Mouse (Mus musculus): Measurements from ENCODE around the gene Snx29.
"Not testable (repeated sequence)": the region's sequence is repeated elsewhere in the genome, so short reads cannot be mapped to it uniquely, and the experiment has no call there.

The Snx29 gene

GRCm38 (mm10) chr16:11322409-11323323 lies at the start of gene Snx29:
TSS of gene Snx29 (plus strand) at chr16:11322908.
- DNase-seq, result peak; percentile 98 to 99

GRCm38 (mm10) chr16:11276888-11277287 lies 45.8 kb upstream of the Snx29 start:
- no peak for DNase-seq

- DNase-seq, result no peak
Observed at GRCm38 (mm10) chr16:11278778-11279177, 43.9 kb upstream of the Snx29 start.

- DNase-seq, result no peak
Observed at GRCm38 (mm10) chr16:11282655-11283232, 40.0 kb upstream of the Snx29 start.

GRCm38 (mm10) chr16:11284881-11285280 lies 37.8 kb upstream of the Snx29 start:
- no peak for DNase-seq

- DNase-seq, result no peak
Observed at GRCm38 (mm10) chr16:11285949-11286348, 36.8 kb upstream of the Snx29 start.

GRCm38 (mm10) chr16:11288873-11289272 lies 33.8 kb upstream of the Snx29 start:
- DNase-seq, result not testable (repeated sequence)

GRCm38 (mm10) chr16:11295583-11295982 lies 27.1 kb upstream of the Snx29 start:
- DNase-seq, result not testable (repeated sequence)

- DNase-seq, result not testable (repeated sequence)
Observed at GRCm38 (mm10) chr16:11297700-11298099, 25.0 kb upstream of the Snx29 start.

- DNase-seq, result no peak
Observed at GRCm38 (mm10) chr16:11303741-11304140, 19.0 kb upstream of the Snx29 start.

GRCm38 (mm10) chr16:11305531-11305930 lies 17.2 kb upstream of the Snx29 start:
- no peak for DNase-seq

GRCm38 (mm10) chr16:11313512-11313911 lies 9.2 kb upstream of the Snx29 start, which contains the start of gene Tnfrsf17:
TSS of gene Tnfrsf17 (plus strand) at chr16:11313812.
- no peak for DNase-seq

- DNase-seq, result no peak
Observed at GRCm38 (mm10) chr16:11315786-11316320, 6.9 kb upstream of the Snx29 start.

GRCm38 (mm10) chr16:11316748-11317147 lies 6.0 kb upstream of the Snx29 start:
- DNase-seq, result no peak

- DNase-seq, result no peak
Observed at GRCm38 (mm10) chr16:11317324-11317723, 5.4 kb upstream of the Snx29 start.

- DNase-seq, result peak in 1 of 2 experiments; percentile 7
Observed at GRCm38 (mm10) chr16:11323324-11324051, 780 bp downstream of the Snx29 start.

- DNase-seq, result no peak
Observed at GRCm38 (mm10) chr16:11330081-11330800, 7.5 kb downstream of the Snx29 start.

- no peak for DNase-seq
Observed at GRCm38 (mm10) chr16:11331030-11331429, 8.3 kb downstream of the Snx29 start.

- DNase-seq, result no peak
Observed at GRCm38 (mm10) chr16:11343292-11343815, 20.6 kb downstream of the Snx29 start.

- DNase-seq, result no peak
Observed at GRCm38 (mm10) chr16:11351903-11352302, 29.2 kb downstream of the Snx29 start.

- no peak for DNase-seq
Observed at GRCm38 (mm10) chr16:11359173-11359572, 36.5 kb downstream of the Snx29 start.

GRCm38 (mm10) chr16:11359919-11360318 lies 37.2 kb downstream of the Snx29 start:
- DNase-seq, result no peak
